Mouse (Mus musculus): ENCODE measurements around the gene Gm6408.

DNA sequence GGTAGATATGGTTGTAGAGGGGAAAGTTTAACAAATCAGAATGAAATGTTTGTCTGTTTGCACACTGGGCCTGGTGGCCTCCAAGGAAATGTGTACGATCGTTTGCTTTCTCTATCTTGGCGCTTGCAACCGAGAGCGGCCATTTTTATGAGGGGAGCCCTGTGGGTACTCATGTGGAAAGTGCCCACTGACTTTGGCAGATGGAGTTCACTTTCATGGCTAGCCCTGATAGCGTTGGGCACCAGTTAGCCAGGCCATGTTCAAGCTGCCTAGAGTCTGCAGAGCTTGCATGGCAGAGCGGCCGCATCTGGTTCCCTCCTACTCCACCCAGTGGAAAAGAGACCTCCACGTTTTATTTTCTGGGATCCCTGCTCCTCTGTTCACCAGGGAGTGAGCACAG, 10.9 kb upstream of the Gm6408 start:
- TF ChIP-seq CTCF (IDR thresholded peaks at IDR 0.05; ENCODE audit: low read depth) (no peak), EP300 (IDR thresholded peaks at IDR 0.05; ENCODE audit: low read depth) (no peak)
